8 mouse cellular contexts compared by ENCODE assay signal in genomic region chr15:25805336-25806110, GRCm38 (mm10). TPM values are rescaled to one million over a fixed set of nuclear protein-coding genes. Genes with fewer than 3 reads are reported as not detected.
DNase-seq lines count a peak whose midpoint lies in the region; ATAC-seq and TF ChIP-seq lines count a peak whose summit lies in the region.

No protein-coding gene starts in this region.

- no peak overlapping the region for H3K4me2 ChIP-seq in heart, postnatal 0 days (ENCODE audit: low read depth, low read length)
- H3K4me2 ChIP-seq in lung, embryonic 14.5 days: no peak overlapping the region
- H3K4me2 ChIP-seq in neural tube, embryonic 15.5 days: no peak overlapping the region

- no peak overlapping the region for H3K9ac ChIP-seq in heart, postnatal 0 days (replicated peaks; ENCODE audit: low read depth, low read length)
- no peak overlapping the region for H3K9ac ChIP-seq in lung, embryonic 14.5 days
- H3K9ac ChIP-seq in neural tube, embryonic 15.5 days (replicated peaks): no peak overlapping the region

- H3K9me3 ChIP-seq in E14TG2a.4 (ENCODE audit: low read length): peaks cover 8% of the 10 kb centered on the region; the same call in 1 of the 2 replicates
- no peaks in the 10 kb centered on the region for H3K9me3 ChIP-seq in heart, postnatal 0 days (replicated peaks; ENCODE audit: control insufficient read depth, low read length)
- H3K9me3 ChIP-seq in lung, embryonic 14.5 days (ENCODE audit: low read depth, low read length): no peaks in the 10 kb centered on the region
- no peaks in the 10 kb centered on the region for H3K9me3 ChIP-seq in neural tube, embryonic 15.5 days (replicated peaks)

- WGBS in heart, postnatal 0 days: 67% methylated on average over 21 of the region's 21 CpGs
- WGBS in lung, embryonic 14.5 days: 81% methylated on average over 21 of the region's 21 CpGs
- WGBS in neural tube, embryonic 15.5 days: 80% methylated on average over 21 of the region's 21 CpGs

- H3K4me1 ChIP-seq in E14TG2a.4 (replicated peaks; ENCODE audit: low read depth, low read length): peaks cover 75% of the 10 kb centered on the region
- H3K4me1 ChIP-seq in embryonic fibroblast, embryonic 13.5 days (ENCODE audit: control insufficient read depth, insufficient read depth, low read length): no peaks in the 10 kb centered on the region
- H3K4me1 ChIP-seq in heart, postnatal 0 days (ENCODE audit: control insufficient read depth, insufficient read depth): no peaks in the 10 kb centered on the region
- H3K4me1 ChIP-seq in lung, embryonic 14.5 days (ENCODE audit: insufficient read depth): no peaks in the 10 kb centered on the region
- no peaks in the 10 kb centered on the region for H3K4me1 ChIP-seq in neural tube, embryonic 15.5 days

- H3K4me3 ChIP-seq in E14TG2a.4 (replicated peaks; ENCODE audit: low read length): peak overlapping the region; percentile 41; the same call in 1 of the 2 replicates
- no peak overlapping the region for H3K4me3 ChIP-seq in embryonic fibroblast, embryonic 13.5 days (ENCODE audit: insufficient read depth, low read length)
- no peak overlapping the region for H3K4me3 ChIP-seq in heart, postnatal 0 days (ENCODE audit: low read depth, low read length)
- H3K4me3 ChIP-seq in lung, embryonic 14.5 days (ENCODE audit: low read depth, low read length): no peak overlapping the region
- no peak overlapping the region for H3K4me3 ChIP-seq in neural tube, embryonic 15.5 days (replicated peaks)

- TF ChIP-seq CTCF in E14TG2a.4 (conservative IDR thresholded peaks at IDR 0.05; ENCODE audit: low read length): peak; percentile 91
- TF ChIP-seq CTCF in embryonic fibroblast, embryonic 13.5 days (IDR thresholded peaks at IDR 0.05; ENCODE audit: borderline replicate concordance, insufficient read depth, low read length): peak; percentile 82
- TF ChIP-seq CTCF in heart, postnatal 0 days (IDR thresholded peaks at IDR 0.05; ENCODE audit: low read depth): peak; percentile 76
- peak; percentile 91 for TF ChIP-seq CTCF in lung, embryonic 14.5 days (IDR thresholded peaks at IDR 0.05; ENCODE audit: low read depth)

- ATAC-seq in heart, postnatal 0 days (ENCODE audit: insufficient read depth, low read depth): peak; percentile 71
- peak; percentile 27; the same call in 1 of the 2 replicates for ATAC-seq in lung, embryonic 14.5 days (ENCODE audit: insufficient read depth)
- ATAC-seq in neural tube, embryonic 15.5 days (ENCODE audit: low FRiP score): peak; percentile 26; the same call in 1 of the 2 replicates

- peaks cover 100% of the 10 kb centered on the region for H3K36me3 ChIP-seq in E14TG2a.4 (ENCODE audit: insufficient read depth, low read length)
- H3K36me3 ChIP-seq in heart, postnatal 0 days (replicated peaks; ENCODE audit: control insufficient read depth, insufficient read depth, low read length): peaks cover 78% of the 10 kb centered on the region
- peaks cover 100% of the 10 kb centered on the region for H3K36me3 ChIP-seq in lung, embryonic 14.5 days (ENCODE audit: insufficient read depth)
- peaks cover 13% of the 10 kb centered on the region; the same call in 1 of the 2 replicates for H3K36me3 ChIP-seq in neural tube, embryonic 15.5 days

- no peak for TF ChIP-seq POLR2A in embryonic fibroblast, embryonic 13.5 days (IDR thresholded peaks at IDR 0.05; ENCODE audit: low read depth, low read length)

- no peak for TF ChIP-seq EP300 in heart, postnatal 0 days (IDR thresholded peaks at IDR 0.05; ENCODE audit: low read depth)

- DNase-seq in adrenal gland, postnatal 4 days (ENCODE audit: low spot score in 2 of 2): peak; percentile 44 to 54
- peak; percentile 71 for DNase-seq in heart, postnatal 0 days (ENCODE audit: low spot score)
- peak; percentile 84 to 87 for DNase-seq in kidney, postnatal 4 days
- DNase-seq in lung, embryonic 14.5 days: peak; percentile 80
- peak; percentile 46 for DNase-seq in testis, postnatal 14 days (ENCODE audit: low spot score)

- H3K27ac ChIP-seq in embryonic fibroblast, embryonic 13.5 days (ENCODE audit: insufficient read depth, low read length): no peak overlapping the region
- H3K27ac ChIP-seq in heart, postnatal 0 days (ENCODE audit: low read depth): no peak overlapping the region
- no peak overlapping the region for H3K27ac ChIP-seq in lung, embryonic 14.5 days (ENCODE audit: low read depth)
- H3K27ac ChIP-seq in neural tube, embryonic 15.5 days (replicated peaks): 0 out of 2 replicates have a peak overlapping the region, but pooled peaks have one; percentile 23

- H3K27me3 ChIP-seq in E14TG2a.4 (ENCODE audit: insufficient read depth, low read length): no peaks in the 10 kb centered on the region
- no peaks in the 10 kb centered on the region for H3K27me3 ChIP-seq in heart, postnatal 0 days (ENCODE audit: control insufficient read depth, insufficient read depth, low read length)
- H3K27me3 ChIP-seq in lung, embryonic 14.5 days (ENCODE audit: insufficient read depth, low read length): no peaks in the 10 kb centered on the region
- H3K27me3 ChIP-seq in neural tube, embryonic 15.5 days (replicated peaks): no peaks in the 10 kb centered on the region

RNA-seq across cellular contexts. Expression of gene Retreg1, which starts 37.5 kb away (rescaled TPM):
- 10 to 100 TPM; 33.5 to 40.0 TPM for total RNA-seq in adrenal gland, postnatal 4 days (2021)
- polyA plus RNA-seq in embryonic fibroblast, embryonic 13.5 days (2011; ENCODE audit: insufficient read length, low read depth, missing spikeins): 8.2 and 8.9 TPM in 2 replicates
- total RNA-seq in heart, postnatal 0 days (2014; rRNA removed; ENCODE audit: low replicate concordance): 157 and 230 TPM in 2 replicates
- 141 and 142 TPM in 2 replicates for polyA plus RNA-seq in heart, postnatal 0 days (2015; fragmentation: Nextera tagmentation; extraction: Ambion mirVana)
- polyA plus RNA-seq in lung, embryonic 14.5 days (2014; fragmentation: Nextera tagmentation; extraction: Ambion mirVana): 5.0 and 6.0 TPM in 2 replicates
- polyA plus RNA-seq in neural tube, embryonic 15.5 days (2015; fragmentation: Nextera tagmentation; extraction: Ambion mirVana): 15.8 and 16.2 TPM in 2 replicates
